ENCODE assay signal across 13 mouse cellular contexts in the genomic region with DNA sequence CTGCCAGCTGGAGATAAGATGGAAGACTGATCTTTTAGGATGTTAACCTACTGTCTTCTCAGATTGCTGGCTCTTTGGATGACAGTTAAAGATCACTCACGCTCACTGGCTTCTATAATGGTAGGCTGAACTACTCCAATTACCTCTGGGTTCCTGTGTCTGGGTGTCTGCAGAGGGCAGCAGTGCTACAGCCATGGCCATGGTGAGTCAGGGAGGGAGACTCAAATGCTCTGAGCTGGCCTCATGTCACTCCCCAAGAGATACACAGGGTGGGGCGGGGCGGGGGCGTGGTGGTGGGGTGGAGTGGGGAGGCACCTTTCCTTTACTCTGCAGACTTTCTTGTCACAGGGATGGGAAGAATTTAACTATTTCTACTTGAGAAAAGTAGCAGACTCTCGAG. TPM values are rescaled to one million over a fixed set of nuclear protein-coding genes. Genes with fewer than 3 reads are reported as not detected.
A peak's percentile ranks its signal among the peaks of the same experiment; 100 is the strongest.
DNase-seq lines count a peak whose midpoint lies in the region; ATAC-seq and TF ChIP-seq lines count a peak whose summit lies in the region.
"Had no signal": no experiment of that assay in that cellular context is flagged by ENCODE, and none has a peak within 500 bp of the region (broad histone marks: within the 10 kb centered on the region; RNA-seq: fewer than 3 reads in every experiment).

No protein-coding gene starts in this region.

- peak; percentile 58 for TF ChIP-seq CTCF in stomach, postnatal 0 days (IDR thresholded peaks at IDR 0.05; ENCODE audit: low read depth)

- no peak for ATAC-seq in forebrain, embryonic 11.5 days (replicated peaks; ENCODE audit: low FRiP score)
- no peak; the same call in 1 of the 2 replicates for ATAC-seq in forebrain, embryonic 13.5 days
- ATAC-seq in intestine, embryonic 16.5 days, result peak; percentile 76
- ATAC-seq in stomach, postnatal 0 days (ENCODE audit: low FRiP score, low TSS enrichment), result peak; percentile 65; the same call in 1 of the 2 replicates

- H3K27ac ChIP-seq in forebrain, embryonic 11.5 days (ENCODE audit: low read depth, low read length), result no peak overlapping the region
- H3K27ac ChIP-seq in forebrain, embryonic 13.5 days, result no peak overlapping the region
- no peak overlapping the region for H3K27ac ChIP-seq in intestine, embryonic 16.5 days (ENCODE audit: low read length)
- H3K27ac ChIP-seq in stomach, postnatal 0 days (replicated peaks), result no peak overlapping the region
- H3K27ac ChIP-seq: neural tube, embryonic 12.5 days had no signal

- DNase-seq in forebrain, embryonic 11.5 days (ENCODE audit: low spot score), result peak; percentile 49
- peak; percentile 14 for DNase-seq in urinary bladder, adult 2 months (ENCODE audit: low spot score)
- DNase-seq in urinary bladder, postnatal 10 days (ENCODE audit: low spot score), result no peak
- DNase-seq in stomach, postnatal 0 days (ENCODE audit: low spot score), result peak; percentile 37
- no peak for DNase-seq in ovary, postnatal 14 days (ENCODE audit: low spot score)
- no peak for DNase-seq in spleen, postnatal 14 days (ENCODE audit: low spot score in 2 of 2)
- DNase-seq: cerebellum, postnatal 10 days; kidney, postnatal 10 days; lung, postnatal 36 days; right cerebral cortex, postnatal 14 days had no signal

- H3K4me1 ChIP-seq in forebrain, embryonic 11.5 days (replicated peaks; ENCODE audit: control insufficient read depth, insufficient read depth, low read length), result no peaks in the 10 kb centered on the region
- no peaks in the 10 kb centered on the region for H3K4me1 ChIP-seq in forebrain, embryonic 13.5 days
- no peaks in the 10 kb centered on the region for H3K4me1 ChIP-seq in intestine, embryonic 16.5 days (ENCODE audit: control insufficient read depth, insufficient read depth, low read length)
- H3K4me1 ChIP-seq in stomach, postnatal 0 days (replicated peaks; ENCODE audit: control insufficient read depth, insufficient read depth), result no peaks in the 10 kb centered on the region
- H3K4me1 ChIP-seq: neural tube, embryonic 12.5 days had no signal

- H3K4me3 ChIP-seq in forebrain, embryonic 11.5 days (ENCODE audit: low read depth, low read length), result no peak overlapping the region
- H3K4me3 ChIP-seq in forebrain, embryonic 13.5 days, result no peak overlapping the region
- no peak overlapping the region for H3K4me3 ChIP-seq in intestine, embryonic 16.5 days (ENCODE audit: low read length)
- H3K4me3 ChIP-seq in stomach, postnatal 0 days (ENCODE audit: low read depth, low read length), result no peak overlapping the region
- H3K4me3 ChIP-seq: neural tube, embryonic 12.5 days had no signal

- WGBS in forebrain, embryonic 11.5 days, result 49% methylated on average over 5 of the region's 5 CpGs
- WGBS in forebrain, embryonic 13.5 days, result 68% methylated on average over 5 of the region's 5 CpGs
- WGBS in intestine, embryonic 16.5 days, result 35% methylated on average over 5 of the region's 5 CpGs
- 24% methylated on average over 5 of the region's 5 CpGs for WGBS in stomach, postnatal 0 days

- H3K27me3 ChIP-seq in forebrain, embryonic 11.5 days (ENCODE audit: control insufficient read depth, insufficient read depth, low read length), result no peaks in the 10 kb centered on the region
- no peaks in the 10 kb centered on the region for H3K27me3 ChIP-seq in forebrain, embryonic 13.5 days
- H3K27me3 ChIP-seq in intestine, embryonic 16.5 days (replicated peaks; ENCODE audit: control insufficient read depth, insufficient read depth, low read length), result no peaks in the 10 kb centered on the region
- no peaks in the 10 kb centered on the region for H3K27me3 ChIP-seq in stomach, postnatal 0 days (ENCODE audit: control insufficient read depth, insufficient read depth, low read length)
- H3K27me3 ChIP-seq: neural tube, embryonic 12.5 days had no signal

- no peaks in the 10 kb centered on the region for H3K36me3 ChIP-seq in forebrain, embryonic 11.5 days (ENCODE audit: control insufficient read depth, insufficient read depth, low read length)
- no peaks in the 10 kb centered on the region for H3K36me3 ChIP-seq in forebrain, embryonic 13.5 days (ENCODE audit: poor library complexity, severe bottlenecking)
- no peaks in the 10 kb centered on the region for H3K36me3 ChIP-seq in intestine, embryonic 16.5 days (ENCODE audit: control insufficient read depth, insufficient read depth, low read length)
- no peaks in the 10 kb centered on the region for H3K36me3 ChIP-seq in stomach, postnatal 0 days (ENCODE audit: control insufficient read depth, insufficient read depth, low read length)
- H3K36me3 ChIP-seq: neural tube, embryonic 12.5 days had no signal

- no peak overlapping the region for H3K9ac ChIP-seq in forebrain, embryonic 11.5 days (ENCODE audit: low read length)
- H3K9ac ChIP-seq in forebrain, embryonic 13.5 days, result no peak overlapping the region
- H3K9ac ChIP-seq in intestine, embryonic 16.5 days (ENCODE audit: low read depth, low read length), result no peak overlapping the region
- H3K9ac ChIP-seq in stomach, postnatal 0 days (ENCODE audit: low read length), result no peak overlapping the region
- H3K9ac ChIP-seq: neural tube, embryonic 12.5 days had no signal

- H3K4me2 ChIP-seq in forebrain, embryonic 11.5 days (ENCODE audit: low read depth, low read length, severe bottlenecking), result no peak overlapping the region
- H3K4me2 ChIP-seq in forebrain, embryonic 13.5 days, result no peak overlapping the region
- no peak overlapping the region for H3K4me2 ChIP-seq in intestine, embryonic 16.5 days (ENCODE audit: low read depth, low read length)
- no peak overlapping the region for H3K4me2 ChIP-seq in stomach, postnatal 0 days (replicated peaks; ENCODE audit: low read depth)
- H3K4me2 ChIP-seq: neural tube, embryonic 12.5 days had no signal

- no peak for TF ChIP-seq EP300 in stomach, postnatal 0 days (optimal IDR thresholded peaks at IDR 0.05)

- no peaks in the 10 kb centered on the region for H3K9me3 ChIP-seq in forebrain, embryonic 11.5 days (ENCODE audit: control insufficient read depth, low read length)
- H3K9me3 ChIP-seq in forebrain, embryonic 13.5 days (replicated peaks), result no peaks in the 10 kb centered on the region
- no peaks in the 10 kb centered on the region for H3K9me3 ChIP-seq in intestine, embryonic 16.5 days (ENCODE audit: control insufficient read depth, low read length)
- H3K9me3 ChIP-seq in stomach, postnatal 0 days (ENCODE audit: control insufficient read depth, low read length), result no peaks in the 10 kb centered on the region
- H3K9me3 ChIP-seq: neural tube, embryonic 12.5 days had no signal

RNA-seq across cellular contexts. Expression of a gene that starts 42.1 kb away (rescaled TPM):
- polyA plus RNA-seq in forebrain, embryonic 11.5 days (2014; fragmentation: Nextera tagmentation; extraction: Ambion mirVana), result 17.7 and 23.1 TPM in 2 replicates
- 26.3 and 27.4 TPM in 2 replicates for polyA plus RNA-seq in forebrain, embryonic 13.5 days (2015; fragmentation: Nextera tagmentation; extraction: Ambion mirVana)
- 38.5 and 48.2 TPM in 2 replicates for polyA plus RNA-seq in urinary bladder, adult 2 months (2012; rRNA removed)
- 11.9 and 12.1 TPM in 2 replicates for polyA plus RNA-seq in intestine, embryonic 16.5 days (2015; fragmentation: Nextera tagmentation; extraction: Ambion mirVana)
- polyA plus RNA-seq in stomach, postnatal 0 days (2015; fragmentation: Nextera tagmentation; extraction: Ambion mirVana), result 15.6 and 16.3 TPM in 2 replicates

Comparison
In these comparisons a context has a peak if more than half of its experiments do, and no peak if none do; other contexts are left out.
1. DNase-seq: peak in forebrain, embryonic 11.5 days (single experiment), urinary bladder, adult 2 months (single experiment) and stomach, postnatal 0 days (single experiment); none in urinary bladder, postnatal 10 days (single experiment), ovary, postnatal 14 days (single experiment) and spleen, postnatal 14 days (0 of 2).
2. ATAC-seq: peak in intestine, embryonic 16.5 days (single experiment) and stomach, postnatal 0 days (single experiment); none in forebrain, embryonic 11.5 days (single experiment) and forebrain, embryonic 13.5 days (single experiment).